ENCODE assay signal across 13 mouse cellular contexts in genomic region chr14:20044036-20044435, GRCm38 (mm10).
"Had no signal": no experiment of that assay in that cellular context is flagged by ENCODE, and none has a peak within 500 bp of the region (broad histone marks: within the 10 kb centered on the region; RNA-seq: fewer than 3 reads in every experiment).

No protein-coding gene starts in this region.

- H3K4me1 ChIP-seq: limb, embryonic 10.5 days; liver, embryonic 15.5 days; stomach, embryonic 15.5 days had no signal

- H3K27me3 ChIP-seq: midbrain, embryonic 13.5 days; stomach, embryonic 15.5 days had no signal

- H3K9me3 ChIP-seq: limb, embryonic 10.5 days; liver, embryonic 15.5 days; midbrain, embryonic 13.5 days; stomach, embryonic 15.5 days had no signal

- H3K4me3 ChIP-seq: limb, embryonic 10.5 days; liver, embryonic 15.5 days; midbrain, embryonic 13.5 days; stomach, embryonic 15.5 days had no signal

- H3K36me3 ChIP-seq: limb, embryonic 10.5 days; liver, embryonic 15.5 days; midbrain, embryonic 13.5 days; stomach, embryonic 15.5 days had no signal

- ATAC-seq: lung, postnatal 0 days; midbrain, embryonic 13.5 days had no signal

- H3K4me2 ChIP-seq: liver, embryonic 11.5 days; liver, embryonic 15.5 days; midbrain, embryonic 13.5 days; stomach, embryonic 15.5 days had no signal

- H3K9ac ChIP-seq: liver, embryonic 15.5 days; midbrain, embryonic 13.5 days; stomach, embryonic 15.5 days had no signal

- H3K27ac ChIP-seq: limb, embryonic 10.5 days; liver, embryonic 15.5 days; midbrain, embryonic 13.5 days; stomach, embryonic 15.5 days had no signal

- DNase-seq: kidney, postnatal 25 days; layer of hippocampus, adult 9-11 months; lung, adult 2 months; lung, postnatal 36 days; right cerebral cortex, postnatal 14 days; thymus, adult 2 months; thymus, postnatal 25 days had no signal
